Mouse (Mus musculus) neural tube, embryonic 14.5 days (tissue): Measurements from ENCODE around the gene Cadm4. TPM values are rescaled to one million over a fixed set of nuclear protein-coding genes. Genes with fewer than 3 reads are reported as not detected.

Experiments used
- ATAC-seq: fragments of 200-750 bp; cut with Nextera tagmentation; 2 replicates; pipeline ENCODE4 v1.8.0; 2017; ENCODE audit warnings: low read depth, mild to moderate bottlenecking, moderate TSS enrichment, moderate library complexity
- H3K27ac ChIP-seq: fragments of 300-500 bp; sonication (generic); 2 replicates; pipeline ENCODE4 v1.5.1; 2014; ENCODE audit warnings: low read depth, mild to moderate bottlenecking, control low read depth, low read length, moderate library complexity, mixed read lengths
- H3K27me3 ChIP-seq: fragments of 300-500 bp; sonication (generic); 2 replicates; pipeline ENCODE4 v1.6.1; 2014; ENCODE audit warnings: low read length; ENCODE audit not compliant: control insufficient read depth, insufficient read depth
- H3K36me3 ChIP-seq: fragments of 300-500 bp; sonication (generic); 2 replicates; pipeline ENCODE4 v1.6.1; 2014; ENCODE audit warnings: low read length, mixed read lengths; ENCODE audit not compliant: control insufficient read depth, insufficient read depth
- H3K4me1 ChIP-seq: fragments of 300-500 bp; sonication (generic); 2 replicates; pipeline ENCODE4 v1.6.1; 2014; ENCODE audit warnings: low read length; ENCODE audit not compliant: control insufficient read depth, insufficient read depth
- H3K4me2 ChIP-seq: fragments of 300-500 bp; sonication (generic); 2 replicates; pipeline ENCODE4 v1.6.1; 2014; ENCODE audit warnings: mild to moderate bottlenecking, low read depth, low read length, control low read depth
- H3K4me3 ChIP-seq: fragments of 300-500 bp; sonication (generic); 2 replicates; pipeline ENCODE4 v1.5.1; 2014; ENCODE audit warnings: low read depth, low read length, control low read depth, mixed read lengths
- H3K9ac ChIP-seq: fragments of 300-500 bp; sonication (generic); replicated peaks from 2 replicates; pipeline ENCODE4 v1.6.1; 2014; ENCODE audit warnings: low read depth, mild to moderate bottlenecking, control low read depth, low read length, mixed read lengths
- H3K9me3 ChIP-seq: fragments of 300-500 bp; sonication (generic); 2 replicates; pipeline ENCODE4 v1.6.1; 2016; ENCODE audit warnings: low read length; ENCODE audit not compliant: control insufficient read depth
- WGBS: fragments of 180-500 bp; shearing (Covaris S2); extraction: QIAGEN DNeasy Blood & Tissue Kit; methylation state at CpG from one replicate; pipeline ENCODE4 v1.1.7; 2014; 5-methylcytosine and 5-hydroxymethylcytosine counted together
- polyA plus RNA-seq: library from polyadenylated mRNA; unstranded; fragments of >200 nt; fragmentation: Nextera tagmentation; extraction: Ambion mirVana; gene quantifications from 2 replicates; pipeline ENCODE4 v1.2.1, GENCODE M21; 2014

Cadm4 gene
- polyA plus RNA-seq, 1 experiment from 2014 or later = 22.6 TPM

GRCm38 (mm10) chr7:24485481-24485880, 3.7 kb downstream of the Cadm4 start:
- ATAC-seq = no peak
- 72% methylated on average over 9 of the region's 9 CpGs for WGBS
- H3K36me3 ChIP-seq = no peaks in the 10 kb centered on the region
- no peaks in the 10 kb centered on the region for H3K9me3 ChIP-seq
- no peak overlapping the region for H3K9ac ChIP-seq
- H3K27ac ChIP-seq = peak overlapping the region; percentile 46; the same call in 1 of the 2 replicates
- peak overlapping the region; percentile 37 for H3K4me2 ChIP-seq
- peak overlapping the region; percentile 19; the same call in 1 of the 2 replicates for H3K4me3 ChIP-seq
- H3K27me3 ChIP-seq = no peaks in the 10 kb centered on the region; the same call in 1 of the 2 replicates
- peaks cover 48% of the 10 kb centered on the region for H3K4me1 ChIP-seq

GRCm38 (mm10) chr7:24486654-24487130, 4.9 kb downstream of the Cadm4 start:
- ATAC-seq = peak; percentile 33; the same call in 1 of the 2 replicates
- peaks cover 43% of the 10 kb centered on the region for H3K4me1 ChIP-seq

GRCm38 (mm10) chr7:24487403-24487802, 5.6 kb downstream of the Cadm4 start:
- H3K4me3 ChIP-seq = no peak overlapping the region
- no peak overlapping the region for H3K4me2 ChIP-seq
- H3K9ac ChIP-seq = no peak overlapping the region
- no peak for ATAC-seq
- no peaks in the 10 kb centered on the region for H3K36me3 ChIP-seq
- no peaks in the 10 kb centered on the region for H3K9me3 ChIP-seq
- H3K27ac ChIP-seq = peak overlapping the region; percentile 46
- H3K4me1 ChIP-seq = peaks cover 43% of the 10 kb centered on the region
- 24% methylated on average over 3 of the region's 3 CpGs for WGBS
- H3K27me3 ChIP-seq = no peaks in the 10 kb centered on the region

More at GRCm38 (mm10) chr7:24486654-24487130, 4.9 kb downstream of the Cadm4 start:
- no peaks in the 10 kb centered on the region; the same call in 1 of the 2 replicates for H3K27me3 ChIP-seq
- peak overlapping the region; percentile 21 for H3K9ac ChIP-seq
- H3K36me3 ChIP-seq = no peaks in the 10 kb centered on the region
- WGBS = 31% methylated on average over 9 of the region's 9 CpGs
- peak overlapping the region; percentile 46 for H3K27ac ChIP-seq
- H3K9me3 ChIP-seq = no peaks in the 10 kb centered on the region
- H3K4me2 ChIP-seq = peak overlapping the region; percentile 37
- H3K4me3 ChIP-seq = peak overlapping the region; percentile 19

GRCm38 (mm10) chr7:24488303-24488702, 6.5 kb downstream of the Cadm4 start:
- H3K27ac ChIP-seq = no peak overlapping the region; the same call in 1 of the 2 replicates
- no peak overlapping the region for H3K4me3 ChIP-seq
- no peak overlapping the region for H3K9ac ChIP-seq
- H3K9me3 ChIP-seq = no peaks in the 10 kb centered on the region
- H3K36me3 ChIP-seq = no peaks in the 10 kb centered on the region
- peaks cover 40% of the 10 kb centered on the region for H3K4me1 ChIP-seq
- no peaks in the 10 kb centered on the region for H3K27me3 ChIP-seq
- 78% methylated on average over 8 of the region's 8 CpGs for WGBS
- no peak overlapping the region for H3K4me2 ChIP-seq
- ATAC-seq = no peak

- ATAC-seq = no peak
- Histone ChIP-seq H3K27me3 (no peaks in the 10 kb centered on the region), H3K9ac (no peak overlapping the region; the same call in 1 of the 2 replicates), H3K36me3 (peaks cover 29% of the 10 kb centered on the region), H3K4me2 (no peak overlapping the region), H3K4me3 (no peak overlapping the region), H3K27ac (no peak overlapping the region), H3K4me1 (peaks cover 7% of the 10 kb centered on the region; the same call in 1 of the 2 replicates), H3K9me3 (no peaks in the 10 kb centered on the region)
- 20% methylated on average over 43 of the region's 43 CpGs for WGBS
Observed at GRCm38 (mm10) chr7:24499856-24500577, 18.2 kb downstream of the Cadm4 start.

- no peaks in the 10 kb centered on the region for H3K9me3 ChIP-seq
- no peak overlapping the region for H3K4me2 ChIP-seq
- no peak for ATAC-seq
- peaks cover 29% of the 10 kb centered on the region for H3K36me3 ChIP-seq
- no peak overlapping the region for H3K9ac ChIP-seq
- no peaks in the 10 kb centered on the region for H3K27me3 ChIP-seq
- no peak overlapping the region for H3K27ac ChIP-seq
- peaks cover 16% of the 10 kb centered on the region for H3K4me1 ChIP-seq
- WGBS = 36% methylated on average over 7 of the region's 7 CpGs
- H3K4me3 ChIP-seq = no peak overlapping the region
Observed at GRCm38 (mm10) chr7:24500929-24501328, 19.1 kb downstream of the Cadm4 start.

- no peaks in the 10 kb centered on the region for H3K9me3 ChIP-seq
- ATAC-seq = no peak
- no peak overlapping the region for H3K4me2 ChIP-seq
- H3K27ac ChIP-seq = no peak overlapping the region
- H3K4me1 ChIP-seq = peaks cover 20% of the 10 kb centered on the region
- no peak overlapping the region for H3K9ac ChIP-seq
- no peak overlapping the region for H3K4me3 ChIP-seq
- no peaks in the 10 kb centered on the region for H3K27me3 ChIP-seq
- H3K36me3 ChIP-seq = peaks cover 29% of the 10 kb centered on the region
- 64% methylated on average over 21 of the region's 21 CpGs for WGBS
Observed at GRCm38 (mm10) chr7:24501492-24501891, 19.7 kb downstream of the Cadm4 start.

GRCm38 (mm10) chr7:24504004-24504403, 22.2 kb downstream of the Cadm4 start:
- peaks cover 25% of the 10 kb centered on the region for H3K4me1 ChIP-seq
- WGBS = 18% methylated on average over 10 of the region's 10 CpGs
- H3K27ac ChIP-seq = no peak overlapping the region
- H3K9me3 ChIP-seq = no peaks in the 10 kb centered on the region
- no peak overlapping the region for H3K9ac ChIP-seq
- peaks cover 26% of the 10 kb centered on the region for H3K36me3 ChIP-seq
- no peaks in the 10 kb centered on the region for H3K27me3 ChIP-seq
- no peak overlapping the region for H3K4me2 ChIP-seq
- no peak overlapping the region for H3K4me3 ChIP-seq
- no peak for ATAC-seq

- no peaks in the 10 kb centered on the region for H3K9me3 ChIP-seq
- H3K36me3 ChIP-seq = peaks cover 21% of the 10 kb centered on the region
- no peak overlapping the region for H3K4me2 ChIP-seq
- ATAC-seq = no peak
- H3K4me3 ChIP-seq = no peak overlapping the region
- H3K27ac ChIP-seq = peak overlapping the region; percentile 99
- peaks cover 25% of the 10 kb centered on the region for H3K4me1 ChIP-seq
- no peaks in the 10 kb centered on the region for H3K27me3 ChIP-seq
- WGBS = 16% methylated on average over 4 of the region's 4 CpGs
- no peak overlapping the region for H3K9ac ChIP-seq
Observed at GRCm38 (mm10) chr7:24504868-24505267, 23.0 kb downstream of the Cadm4 start.
